Mouse (Mus musculus) embryonic facial prominence, embryonic 14.5 days (tissue): ENCODE data around the gene Ctla2b. TPM values are rescaled to one million over a fixed set of nuclear protein-coding genes. Genes with fewer than 3 reads are reported as not detected.
"Not testable (repeated sequence)": the region's sequence is repeated elsewhere in the genome, so short reads cannot be mapped to it uniquely, and the experiment has no call there.

Experiments
- ATAC-seq: fragments of 200-750 bp; cut with Nextera tagmentation; 2 replicates; pipeline ENCODE4 v1.8.0; 2017; ENCODE audit warnings: low read depth, moderate number of reproducible peaks, moderate TSS enrichment
- DNase-seq: peaks from one replicate; pipeline ENCODE4 v3.0.0-alpha.2; 2015; ENCODE audit warnings: low spot score
- H3K27ac ChIP-seq: fragments of 300-500 bp; sonication (generic); replicated peaks from 2 replicates; pipeline ENCODE4 v1.5.1; 2014; ENCODE audit warnings: low read depth, mild to moderate bottlenecking, low read length, moderate library complexity
- H3K27me3 ChIP-seq: fragments of 300-500 bp; sonication (generic); replicated peaks from 2 replicates; pipeline ENCODE4 v1.6.1; 2014; ENCODE audit warnings: low read length; ENCODE audit not compliant: control insufficient read depth, insufficient read depth
- H3K36me3 ChIP-seq: fragments of 300-500 bp; sonication (generic); 2 replicates; pipeline ENCODE4 v1.6.1; 2014; ENCODE audit warnings: low read length, mixed read lengths; ENCODE audit not compliant: control insufficient read depth, insufficient read depth
- H3K4me1 ChIP-seq: fragments of 300-500 bp; sonication (generic); 2 replicates; pipeline ENCODE4 v1.6.1; 2014; ENCODE audit warnings: antibody characterized with exemption, low read length; ENCODE audit not compliant: control insufficient read depth, insufficient read depth
- H3K4me2 ChIP-seq: fragments of 300-500 bp; sonication (generic); 2 replicates; pipeline ENCODE4 v1.6.1; 2014; ENCODE audit warnings: low read depth, mild to moderate bottlenecking, low read length, moderate library complexity, mixed read lengths
- H3K4me3 ChIP-seq: fragments of 300-500 bp; sonication (generic); 2 replicates; pipeline ENCODE4 v1.5.1; 2014; ENCODE audit warnings: low read depth, mild to moderate bottlenecking, low read length
- H3K9ac ChIP-seq: fragments of 300-500 bp; sonication (generic); 2 replicates; pipeline ENCODE4 v1.6.1; 2014; ENCODE audit warnings: low read depth, mild to moderate bottlenecking, low read length, moderate library complexity, mixed read lengths
- H3K9me3 ChIP-seq: fragments of 300-500 bp; sonication (generic); 2 replicates; pipeline ENCODE4 v1.6.1; 2016; ENCODE audit warnings: low read length; ENCODE audit not compliant: control insufficient read depth
- WGBS: fragments of 180-500 bp; shearing (Covaris S2); extraction: QIAGEN DNeasy Blood & Tissue Kit; methylation state at CpG from one replicate; pipeline ENCODE4 v1.1.7; 2014; 5-methylcytosine and 5-hydroxymethylcytosine counted together
- polyA plus RNA-seq: library from polyadenylated mRNA; unstranded; fragments of >200 nt; fragmentation: Nextera tagmentation; extraction: Ambion mirVana; gene quantifications from 2 replicates; pipeline ENCODE4 v1.2.1, GENCODE M21; 2014

Gene Ctla2b
- polyA plus RNA-seq, result 4.8 and 5.9 TPM in 2 replicates

- 71% methylated on average over 3 of the region's 3 CpGs for WGBS
- ATAC-seq (no peak), DNase-seq (peak; percentile 23)
- Histone ChIP-seq H3K27me3 (no peaks in the 10 kb centered on the region), H3K27ac (no peak within 1 kb of the TSS), H3K36me3 (no peaks in the 10 kb centered on the region), H3K4me3 (no peak within 1 kb of the TSS), H3K4me1 (no peaks in the 10 kb centered on the region), H3K4me2 (no peak within 1 kb of the TSS), H3K9me3 (no peaks in the 10 kb centered on the region), H3K9ac (no peak within 1 kb of the TSS)
These were observed at the start of gene Ctla2b for GRCm38 (mm10) chr13:60897328-60897727. TSS of gene Ctla2b (minus strand) at chr13:60897447.

GRCm38 (mm10) chr13:60941884-60942283 is 44.6 kb upstream of the Ctla2b start, which contains the start of gene Tpbpa:
TSS of gene Tpbpa (minus strand) at chr13:60941984.
- not testable (repeated sequence) for H3K4me2 ChIP-seq, H3K27me3 ChIP-seq, H3K4me1 ChIP-seq, H3K36me3 ChIP-seq, H3K27ac ChIP-seq, H3K9ac ChIP-seq, H3K4me3 ChIP-seq, DNase-seq, ATAC-seq, H3K9me3 ChIP-seq
- WGBS, result 72% methylated on average over 3 of the region's 3 CpGs

GRCm38 (mm10) chr13:60936500-60936901 is 39.3 kb upstream of the Ctla2b start, which contains the start of the genes Gm49391 and Ctla2a:
TSS of gene Gm49391 (minus strand) at chr13:60936571.
TSS of gene Ctla2a (minus strand) at chr13:60936625.
- H3K27ac ChIP-seq, result no peak within 1 kb of the TSS
- 58% methylated on average over 5 of the region's 5 CpGs for WGBS

DNA sequence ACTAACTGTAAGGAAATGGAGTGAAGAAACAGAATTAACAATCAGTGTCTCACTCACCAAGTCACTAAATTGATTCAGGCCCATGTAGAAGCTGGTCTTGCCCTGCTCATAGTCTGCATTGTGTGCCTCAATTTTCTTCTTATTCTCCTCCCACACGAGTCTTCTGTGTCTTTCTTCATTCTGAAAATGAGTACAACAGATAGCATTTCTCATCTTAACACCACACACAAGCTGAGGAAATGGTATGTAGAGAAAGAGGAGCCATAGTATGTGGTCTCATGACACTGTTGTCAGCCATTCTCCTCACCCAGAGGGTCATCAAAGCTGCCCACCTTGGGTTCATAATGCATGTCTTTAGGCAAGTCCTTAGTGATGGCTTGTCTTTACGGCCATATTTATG is 38.2 kb upstream of the Ctla2b start, which contains the start of gene Gm49393:
Gene Gm49393, minus strand, starts transcription at position 101 of the 400 bp plus-strand sequence.
- DNase-seq, H3K4me3 ChIP-seq, H3K4me2 ChIP-seq, ATAC-seq, H3K36me3 ChIP-seq, H3K27ac ChIP-seq, H3K9me3 ChIP-seq, H3K9ac ChIP-seq, H3K4me1 ChIP-seq, H3K27me3 ChIP-seq: not testable (repeated sequence)
- 60% methylated on average over 2 of the region's 2 CpGs for WGBS

More at GRCm38 (mm10) chr13:60936500-60936901, 39.3 kb upstream of the Ctla2b start, which contains the start of the genes Gm49391 and Ctla2a:
- no peaks in the 10 kb centered on the region for H3K4me1 ChIP-seq
- H3K9ac ChIP-seq, result no peak within 1 kb of the TSS
- no peaks in the 10 kb centered on the region for H3K9me3 ChIP-seq
- H3K27me3 ChIP-seq, result no peaks in the 10 kb centered on the region
- H3K4me3 ChIP-seq, result no peak within 1 kb of the TSS
- no peaks in the 10 kb centered on the region for H3K36me3 ChIP-seq
- H3K4me2 ChIP-seq, result no peak within 1 kb of the TSS
- DNase-seq, result peak; percentile 33
- no peak for ATAC-seq

DNA sequence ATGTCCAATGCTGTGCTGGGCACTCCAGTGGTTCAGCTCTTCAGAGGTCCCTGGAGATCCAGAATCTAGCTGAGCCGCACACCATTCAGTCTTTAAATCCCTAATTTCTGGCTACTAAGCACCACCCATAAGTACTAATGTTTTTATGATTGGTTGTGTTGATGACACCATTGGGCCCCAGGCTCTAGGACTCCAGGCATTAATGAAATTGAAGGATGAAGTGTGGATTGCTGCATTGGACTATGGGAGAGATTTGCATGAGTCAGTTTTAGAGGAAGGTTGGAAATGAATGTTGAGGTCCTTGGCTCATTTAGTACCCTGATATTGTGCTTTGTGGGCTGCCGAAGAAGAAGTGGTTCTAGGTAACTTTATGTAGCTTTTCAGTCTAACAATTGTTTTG is 7.5 kb upstream of the Ctla2b start, which contains the start of gene Tpbpb:
Gene Tpbpb, minus strand, starts transcription at position 101 of the 400 bp plus-strand sequence.
- WGBS, result 84% methylated on average over 2 of the region's 2 CpGs
- not testable (repeated sequence) for H3K4me2 ChIP-seq, ATAC-seq, H3K27ac ChIP-seq, H3K36me3 ChIP-seq, DNase-seq, H3K9me3 ChIP-seq, H3K4me3 ChIP-seq, H3K4me1 ChIP-seq, H3K9ac ChIP-seq, H3K27me3 ChIP-seq

DNA sequence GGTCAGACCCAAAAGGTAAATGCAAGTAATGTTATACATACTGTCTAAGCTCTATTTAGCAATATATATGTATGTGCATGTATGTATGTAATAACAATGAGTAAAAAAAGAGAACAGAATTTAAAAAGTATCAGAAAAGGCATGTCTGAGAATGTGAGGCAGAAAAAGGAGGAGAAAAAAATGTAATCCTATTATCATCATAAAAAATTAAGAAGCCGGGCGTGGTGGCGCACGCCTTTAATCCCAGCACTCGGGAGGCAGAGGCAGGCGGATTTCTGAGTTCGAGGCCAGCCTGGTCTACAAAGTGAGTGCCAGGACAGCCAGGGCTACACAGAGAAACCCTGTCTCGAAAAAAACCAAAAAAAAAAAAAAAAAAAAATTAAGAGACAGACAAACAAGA is 453 bp downstream of the Ctla2b start, which contains the start of gene Gm49392:
Gene Gm49392, minus strand, starts transcription at position 101 of the 400 bp plus-strand sequence.
- not testable (repeated sequence) for DNase-seq, H3K4me1 ChIP-seq, H3K27ac ChIP-seq, ATAC-seq, H3K9ac ChIP-seq, H3K36me3 ChIP-seq, H3K9me3 ChIP-seq, H3K4me3 ChIP-seq, H3K27me3 ChIP-seq, H3K4me2 ChIP-seq
- WGBS, result 88% methylated on average over 7 of the region's 8 CpGs

DNA sequence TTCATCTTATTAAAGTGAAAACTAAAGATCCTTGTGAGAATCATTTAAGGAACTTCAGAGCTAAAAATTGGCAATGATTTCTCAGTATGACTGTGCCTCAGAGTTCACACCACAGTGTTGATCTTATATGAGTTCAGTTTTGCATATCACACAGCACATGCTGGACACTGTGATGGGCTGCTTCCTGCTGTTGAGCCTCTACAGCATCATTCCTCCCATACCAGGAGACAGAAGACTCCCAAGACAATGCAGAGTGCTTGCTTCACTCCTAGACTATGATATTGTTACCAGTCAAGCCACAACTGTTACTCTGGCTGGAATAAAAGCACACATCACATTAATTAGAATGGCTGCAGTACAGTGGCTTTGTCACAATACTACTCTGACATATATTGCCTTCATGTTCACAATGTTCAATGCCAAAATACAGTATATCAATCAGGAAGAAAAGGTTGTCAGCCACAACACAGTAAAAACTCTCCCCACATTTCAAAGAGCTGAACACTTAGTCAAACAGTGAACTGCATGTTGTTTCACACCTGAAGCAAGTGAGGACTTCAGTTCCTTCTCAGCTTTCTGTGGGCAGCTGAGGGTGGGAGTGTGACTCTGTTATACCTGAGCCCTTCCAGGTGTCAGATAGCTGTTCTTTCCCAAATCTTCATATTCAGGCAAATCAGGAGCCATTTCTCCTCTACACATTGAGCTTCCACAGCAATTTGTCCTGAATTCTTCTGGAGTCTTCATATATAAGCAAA is 1.7 kb downstream of the Ctla2b start:
- ATAC-seq (no peak), DNase-seq (no peak)
- no peaks in the 10 kb centered on the region for H3K36me3 ChIP-seq
- H3K9ac ChIP-seq, result no peak overlapping the region
- no peak overlapping the region for H3K4me3 ChIP-seq
- H3K4me2 ChIP-seq, result no peak overlapping the region
- H3K4me1 ChIP-seq, result no peaks in the 10 kb centered on the region
- no peaks in the 10 kb centered on the region for H3K27me3 ChIP-seq
- no peaks in the 10 kb centered on the region for H3K9me3 ChIP-seq
- no peak overlapping the region for H3K27ac ChIP-seq

- H3K9me3 ChIP-seq, result no peaks in the 10 kb centered on the region
- no peaks in the 10 kb centered on the region for H3K27me3 ChIP-seq
- no peak overlapping the region for H3K27ac ChIP-seq
- no peak for DNase-seq
- H3K9ac ChIP-seq, result no peak overlapping the region
- H3K4me2 ChIP-seq, result no peak overlapping the region
- WGBS, result 91% methylated on average over 1 of the region's 1 CpGs
- no peak for ATAC-seq
- H3K4me1 ChIP-seq, result no peaks in the 10 kb centered on the region
- H3K4me3 ChIP-seq, result no peak overlapping the region
- no peaks in the 10 kb centered on the region for H3K36me3 ChIP-seq
These were observed 4.9 kb downstream of the Ctla2b start for GRCm38 (mm10) chr13:60892301-60892700.
